Mouse (Mus musculus) kidney, adult 11 months (tissue): ENCODE data around the gene Plscr4.

ENCODE experiments used
- DNase-seq: peaks from one replicate; pipeline ENCODE4 v3.0.0; 2022

Plscr4 gene

GRCm38 (mm10) chr9:92457261-92458058 lies at the start of gene Plscr4:
Gene Plscr4 (plus strand): TSS chr9:92457373.
- DNase-seq = peak; percentile 80

- no peak for DNase-seq
Measured at GRCm38 (mm10) chr9:92410225-92410624, 46.9 kb upstream of the Plscr4 start.

GRCm38 (mm10) chr9:92412045-92412444 lies 45.1 kb upstream of the Plscr4 start:
- DNase-seq = peak; percentile 2

- DNase-seq = no peak
Measured at GRCm38 (mm10) chr9:92413684-92414083, 43.5 kb upstream of the Plscr4 start.

- DNase-seq = no peak
Measured at GRCm38 (mm10) chr9:92437781-92438180, 19.4 kb upstream of the Plscr4 start.

GRCm38 (mm10) chr9:92441468-92441867 lies 15.7 kb upstream of the Plscr4 start:
- DNase-seq = no peak

- no peak for DNase-seq
Measured at GRCm38 (mm10) chr9:92444536-92444935, 12.6 kb upstream of the Plscr4 start.

- DNase-seq = no peak
Measured at GRCm38 (mm10) chr9:92456605-92457004, 568 bp upstream of the Plscr4 start.

- no peak for DNase-seq
Measured at GRCm38 (mm10) chr9:92458059-92458402, 858 bp downstream of the Plscr4 start.

- no peak for DNase-seq
Measured at GRCm38 (mm10) chr9:92458418-92458817, 1.2 kb downstream of the Plscr4 start.

- DNase-seq = no peak
Measured at GRCm38 (mm10) chr9:92467724-92468123, 10.6 kb downstream of the Plscr4 start.

- DNase-seq = no peak
Measured at GRCm38 (mm10) chr9:92472256-92472855, 15.2 kb downstream of the Plscr4 start.

GRCm38 (mm10) chr9:92473178-92473577 lies 16.0 kb downstream of the Plscr4 start:
- DNase-seq = no peak

GRCm38 (mm10) chr9:92474244-92474643 lies 17.1 kb downstream of the Plscr4 start:
- no peak for DNase-seq

- no peak for DNase-seq
Measured at GRCm38 (mm10) chr9:92481663-92482062, 24.5 kb downstream of the Plscr4 start.

- no peak for DNase-seq
Measured at GRCm38 (mm10) chr9:92482551-92482950, 25.4 kb downstream of the Plscr4 start.

- no peak for DNase-seq
Measured at GRCm38 (mm10) chr9:92484710-92485267, 27.6 kb downstream of the Plscr4 start.

GRCm38 (mm10) chr9:92489857-92490256 lies 32.7 kb downstream of the Plscr4 start:
- no peak for DNase-seq

- DNase-seq = no peak
Measured at GRCm38 (mm10) chr9:92490319-92490718, 33.1 kb downstream of the Plscr4 start.

- no peak for DNase-seq
Measured at GRCm38 (mm10) chr9:92491274-92491673, 34.1 kb downstream of the Plscr4 start.

GRCm38 (mm10) chr9:92499710-92500410 lies 42.7 kb downstream of the Plscr4 start:
- DNase-seq = peak; percentile 55

- no peak for DNase-seq
Measured at GRCm38 (mm10) chr9:92504256-92504655, 47.1 kb downstream of the Plscr4 start.

- DNase-seq = no peak
Measured at GRCm38 (mm10) chr9:92504889-92505288, 47.7 kb downstream of the Plscr4 start.

- DNase-seq = no peak
Measured at GRCm38 (mm10) chr9:92511696-92512095, 54.5 kb downstream of the Plscr4 start.
